Mouse (Mus musculus): ENCODE measurements around the gene Erbb2. TPM values are rescaled to one million over a fixed set of nuclear protein-coding genes. Genes with fewer than 3 reads are reported as not detected.

The Erbb2 gene
- polyA plus RNA-seq, 1 experiment = 0.04 TPM

- no peaks in the 10 kb centered on the region for H3K9me3 ChIP-seq
- no peaks in the 10 kb centered on the region for H3K36me3 ChIP-seq (replicated peaks; ENCODE audit: low read length)
- H3K4me1 ChIP-seq = peaks cover 49% of the 10 kb centered on the region
- TF ChIP-seq FLI1 (IDR thresholded peaks at IDR 0.05; ENCODE audit: low read length) (no peak), GATA1 (IDR thresholded peaks at IDR 0.05; ENCODE audit: borderline replicate concordance, low read length) (no peak)
- H3K27me3 ChIP-seq (replicated peaks) = peaks cover 72% of the 10 kb centered on the region
- H3K4me3 ChIP-seq (replicated peaks) = peak overlapping the region; percentile 79
Measured at GRCm38 (mm10) chr11:98393317-98393716, 19.0 kb upstream of the Erbb2 start.

- peaks cover 62% of the 10 kb centered on the region for H3K27me3 ChIP-seq (replicated peaks)
- no peak overlapping the region for H3K4me3 ChIP-seq (replicated peaks)
- peaks cover 42% of the 10 kb centered on the region for H3K4me1 ChIP-seq
- no peaks in the 10 kb centered on the region for H3K36me3 ChIP-seq (replicated peaks; ENCODE audit: low read length)
- H3K9me3 ChIP-seq = no peaks in the 10 kb centered on the region
- TF ChIP-seq GATA1 (IDR thresholded peaks at IDR 0.05; ENCODE audit: borderline replicate concordance, low read length) (no peak), FLI1 (IDR thresholded peaks at IDR 0.05; ENCODE audit: low read length) (no peak)
Measured at GRCm38 (mm10) chr11:98394301-98394700, 18.0 kb upstream of the Erbb2 start.

- no peaks in the 10 kb centered on the region for H3K9me3 ChIP-seq
- peaks cover 55% of the 10 kb centered on the region for H3K27me3 ChIP-seq (replicated peaks)
- no peak overlapping the region for H3K4me3 ChIP-seq (replicated peaks)
- H3K36me3 ChIP-seq (replicated peaks; ENCODE audit: low read length) = no peaks in the 10 kb centered on the region
- TF ChIP-seq FLI1 (IDR thresholded peaks at IDR 0.05; ENCODE audit: low read length) (no peak), GATA1 (IDR thresholded peaks at IDR 0.05; ENCODE audit: borderline replicate concordance, low read length) (no peak)
- peaks cover 48% of the 10 kb centered on the region for H3K4me1 ChIP-seq
Measured at GRCm38 (mm10) chr11:98395041-98395440, 17.2 kb upstream of the Erbb2 start.

- Histone ChIP-seq H3K27me3 (replicated peaks) (peaks cover 30% of the 10 kb centered on the region), H3K4me1 (peaks cover 43% of the 10 kb centered on the region)
Measured at GRCm38 (mm10) chr11:98397946-98398345, 14.3 kb upstream of the Erbb2 start.

GRCm38 (mm10) chr11:98400161-98400726 lies 12.0 kb upstream of the Erbb2 start, which contains the start of gene Pgap3:
Gene Pgap3, minus strand, starts transcription at chr11:98400490.
- no peaks in the 10 kb centered on the region for H3K9me3 ChIP-seq
- TF ChIP-seq GATA1 (IDR thresholded peaks at IDR 0.05; ENCODE audit: borderline replicate concordance, low read length) (no peak), FLI1 (IDR thresholded peaks at IDR 0.05; ENCODE audit: low read length) (peak; percentile 46; the same call in 1 of the 2 replicates)
- H3K4me1 ChIP-seq = peaks cover 20% of the 10 kb centered on the region
- peaks cover 24% of the 10 kb centered on the region for H3K27me3 ChIP-seq (replicated peaks)
- H3K4me3 ChIP-seq (replicated peaks) = peak within 1 kb of the TSS; percentile 96
- no peaks in the 10 kb centered on the region for H3K36me3 ChIP-seq (replicated peaks; ENCODE audit: low read length)

More at GRCm38 (mm10) chr11:98397946-98398345, 14.3 kb upstream of the Erbb2 start:
- Histone ChIP-seq H3K36me3 (replicated peaks; ENCODE audit: low read length) (no peaks in the 10 kb centered on the region), H3K9me3 (no peaks in the 10 kb centered on the region), H3K4me3 (replicated peaks) (no peak overlapping the region)
- TF ChIP-seq FLI1 (IDR thresholded peaks at IDR 0.05; ENCODE audit: low read length) (no peak), GATA1 (IDR thresholded peaks at IDR 0.05; ENCODE audit: borderline replicate concordance, low read length) (no peak)

GRCm38 (mm10) chr11:98400816-98401215 lies 11.5 kb upstream of the Erbb2 start:
- Histone ChIP-seq H3K36me3 (replicated peaks; ENCODE audit: low read length) (no peaks in the 10 kb centered on the region), H3K4me3 (replicated peaks) (peak overlapping the region; percentile 96), H3K4me1 (peaks cover 18% of the 10 kb centered on the region), H3K27me3 (replicated peaks) (peaks cover 23% of the 10 kb centered on the region), H3K9me3 (no peaks in the 10 kb centered on the region)
- TF ChIP-seq FLI1 (IDR thresholded peaks at IDR 0.05; ENCODE audit: low read length) (no peak), GATA1 (IDR thresholded peaks at IDR 0.05; ENCODE audit: borderline replicate concordance, low read length) (no peak)

GRCm38 (mm10) chr11:98406621-98407020 lies 5.6 kb upstream of the Erbb2 start:
- no peaks in the 10 kb centered on the region for H3K36me3 ChIP-seq (replicated peaks; ENCODE audit: low read length)
- no peaks in the 10 kb centered on the region for H3K9me3 ChIP-seq
- TF ChIP-seq FLI1 (IDR thresholded peaks at IDR 0.05; ENCODE audit: low read length) (no peak), GATA1 (IDR thresholded peaks at IDR 0.05; ENCODE audit: borderline replicate concordance, low read length) (no peak)
- peaks cover 59% of the 10 kb centered on the region for H3K27me3 ChIP-seq (replicated peaks)
- H3K4me1 ChIP-seq = no peaks in the 10 kb centered on the region
- no peak overlapping the region for H3K4me3 ChIP-seq (replicated peaks)

GRCm38 (mm10) chr11:98408872-98409271 lies 3.4 kb upstream of the Erbb2 start:
- Histone ChIP-seq H3K4me1 (peaks cover 18% of the 10 kb centered on the region), H3K36me3 (replicated peaks; ENCODE audit: low read length) (no peaks in the 10 kb centered on the region), H3K9me3 (no peaks in the 10 kb centered on the region), H3K27me3 (replicated peaks) (peaks cover 74% of the 10 kb centered on the region), H3K4me3 (replicated peaks) (no peak overlapping the region)
- TF ChIP-seq FLI1 (IDR thresholded peaks at IDR 0.05; ENCODE audit: low read length) (no peak), GATA1 (IDR thresholded peaks at IDR 0.05; ENCODE audit: borderline replicate concordance, low read length) (no peak)

GRCm38 (mm10) chr11:98409341-98409822 lies 2.9 kb upstream of the Erbb2 start:
- Histone ChIP-seq H3K9me3 (no peaks in the 10 kb centered on the region), H3K27me3 (replicated peaks) (peaks cover 77% of the 10 kb centered on the region), H3K36me3 (replicated peaks; ENCODE audit: low read length) (no peaks in the 10 kb centered on the region), H3K4me3 (replicated peaks) (no peak overlapping the region), H3K4me1 (peaks cover 23% of the 10 kb centered on the region)
- TF ChIP-seq GATA1 (IDR thresholded peaks at IDR 0.05; ENCODE audit: borderline replicate concordance, low read length) (no peak), FLI1 (IDR thresholded peaks at IDR 0.05; ENCODE audit: low read length) (no peak)

- Histone ChIP-seq H3K9me3 (no peaks in the 10 kb centered on the region), H3K4me3 (replicated peaks) (peak overlapping the region; percentile 70), H3K4me1 (peaks cover 23% of the 10 kb centered on the region), H3K36me3 (replicated peaks; ENCODE audit: low read length) (no peaks in the 10 kb centered on the region), H3K27me3 (replicated peaks) (peaks cover 91% of the 10 kb centered on the region)
- TF ChIP-seq FLI1 (IDR thresholded peaks at IDR 0.05; ENCODE audit: low read length) = no peak
- no peak for TF ChIP-seq GATA1 (IDR thresholded peaks at IDR 0.05; ENCODE audit: borderline replicate concordance, low read length)
Measured at GRCm38 (mm10) chr11:98412797-98413301, 579 bp downstream of the Erbb2 start.
